Mouse (Mus musculus) embryonic fibroblast, embryonic 13.5 days (primary cell): ENCODE measurements at regions not wholly inside any gene's neighbourhood (a gene's known extent, or its start where the extent isn't known, plus 50 kb on each side); places are given as distances from the start of the nearest gene placed in this dataset.

Experiments
- CTCF ChIP-seq: IDR thresholded peaks from 2 replicates; pipeline ENCODE4 v1.5.1; 2011; ENCODE audit warnings: mild to moderate bottlenecking, control low read depth, low read length, moderate library complexity, borderline replicate concordance; ENCODE audit not compliant: insufficient read depth
- POLR2A ChIP-seq: IDR thresholded peaks from 2 replicates; pipeline ENCODE4 v1.6.1; 2011; ENCODE audit warnings: low read depth, mild to moderate bottlenecking, control low read depth, low read length, moderate library complexity

DNA sequence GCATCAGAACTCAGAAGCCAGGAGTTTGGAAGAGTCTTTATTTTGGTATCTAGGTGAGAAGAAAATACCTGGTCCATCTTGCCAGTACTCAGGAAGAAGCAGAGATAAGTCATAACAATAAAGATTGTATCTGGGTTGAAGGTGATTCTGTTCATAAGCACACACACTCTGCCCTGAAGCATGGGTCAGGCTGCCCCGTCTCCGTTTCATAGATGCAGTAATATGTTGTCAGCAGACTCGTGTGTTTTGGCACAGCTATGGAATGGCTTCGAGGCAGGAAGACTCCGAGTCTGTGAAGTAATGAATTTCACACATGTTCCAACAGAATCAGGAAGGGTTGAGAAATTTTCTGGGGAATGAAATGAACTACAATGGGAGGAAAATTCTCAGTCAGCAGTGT is 247.7 kb downstream of the Hivep2 start:
- TF ChIP-seq CTCF, result no peak
- no peak for TF ChIP-seq POLR2A
